33 mouse cellular contexts compared by ENCODE assay signal in genomic region chr5:140210417-140211184, GRCm38 (mm10).
A peak's percentile ranks its signal among the peaks of the same experiment; 100 is the strongest.
DNase-seq lines count a peak whose midpoint lies in the region; ATAC-seq and TF ChIP-seq lines count a peak whose summit lies in the region.
"Had no signal": no experiment of that assay in that cellular context is flagged by ENCODE, and none has a peak within 500 bp of the region (broad histone marks: within the 10 kb centered on the region; RNA-seq: fewer than 3 reads in every experiment).

No protein-coding gene starts in this region.

- WGBS in heart, embryonic 12.5 days, result 61% methylated on average over 6 of the region's 6 CpGs
- 44% methylated on average over 6 of the region's 6 CpGs for WGBS in spleen, adult 2 months

- no peak for TF ChIP-seq POLR2A in spleen, adult 2 months (IDR thresholded peaks at IDR 0.05; ENCODE audit: low read depth, low read length)

- no peaks in the 10 kb centered on the region for H3K9me3 ChIP-seq in heart, embryonic 12.5 days (replicated peaks)
- H3K9me3 ChIP-seq: embryonic facial prominence, embryonic 12.5 days; heart, embryonic 13.5 days; hindbrain, embryonic 12.5 days; intestine, embryonic 15.5 days; liver, embryonic 13.5 days; midbrain, embryonic 12.5 days had no signal

- H3K4me1 ChIP-seq in heart, embryonic 12.5 days (replicated peaks), result peaks cover 35% of the 10 kb centered on the region
- H3K4me1 ChIP-seq in spleen, adult 2 months (ENCODE audit: control insufficient read depth, insufficient read depth, insufficient read length), result peaks cover 23% of the 10 kb centered on the region

- DNase-seq in heart, adult 11 months, result peak; percentile 81
- no peak for DNase-seq in spleen, adult 2 months (ENCODE audit: low read depth in 1 of 2, low spot score in 2 of 2)
- DNase-seq in spleen, postnatal 4 days (ENCODE audit: low spot score in 2 of 2), result no peak
- peak; percentile 49 for DNase-seq in naive thymus-derived CD4-positive, alpha-beta T cell, adult 2 months (ENCODE audit: low read depth)
- no peak for DNase-seq in lung, postnatal 36 days
- no peak for DNase-seq in lung, postnatal 14 days
- DNase-seq in cerebellum, adult 8-10 months, result no peak
- DNase-seq: adrenal gland, adult 8-10 months; cerebellum, adult 9-10 months; cerebellum, postnatal 36 days; embryo, embryonic 11 days; gastrocnemius, postnatal 25 days; heart, adult 18-20 months; heart, postnatal 36 days; kidney, adult 2 months; kidney, postnatal 36 days; left cerebral cortex, postnatal 4 days; liver, embryonic 13.5 days; lung, adult 2 months; lung, postnatal 10 days; retina, postnatal 1 day; right cerebral cortex, postnatal 25 days had no signal

- ATAC-seq in heart, embryonic 12.5 days (ENCODE audit: insufficient number of reproducible peaks, low FRiP score), result no peak
- ATAC-seq: activated CD4-positive, CD25-positive, alpha-beta regulatory T cell, adult 4 months; forebrain, embryonic 14.5 days; hindbrain, postnatal 0 days; intestine, embryonic 15.5 days had no signal

- no peak overlapping the region for H3K27ac ChIP-seq in heart, embryonic 12.5 days (ENCODE audit: poor library complexity, severe bottlenecking)
- H3K27ac ChIP-seq in spleen, adult 2 months (ENCODE audit: insufficient read depth, low read length), result peak overlapping the region; percentile 52; the same call in 1 of the 2 replicates
- H3K27ac ChIP-seq: embryonic facial prominence, embryonic 12.5 days; heart, embryonic 13.5 days; hindbrain, embryonic 12.5 days; hindbrain, postnatal 0 days; intestine, embryonic 15.5 days; layer of hippocampus, adult 2 months; liver, embryonic 13.5 days; midbrain, embryonic 12.5 days; stomach, postnatal 0 days had no signal

- no peak for TF ChIP-seq CTCF in spleen, adult 2 months (IDR thresholded peaks at IDR 0.05; ENCODE audit: extremely low read depth, insufficient read depth, insufficient read length, insufficient replicate concordance)

- no peaks in the 10 kb centered on the region; the same call in 1 of the 2 replicates for H3K27me3 ChIP-seq in heart, embryonic 12.5 days (replicated peaks)
- H3K27me3 ChIP-seq in spleen, adult 2 months (ENCODE audit: control insufficient read depth, insufficient read depth, low read length), result no peaks in the 10 kb centered on the region
- H3K27me3 ChIP-seq: embryonic facial prominence, embryonic 12.5 days; hindbrain, embryonic 12.5 days; intestine, embryonic 15.5 days; liver, embryonic 13.5 days; midbrain, embryonic 12.5 days had no signal

- H3K36me3 ChIP-seq in heart, embryonic 12.5 days, result no peaks in the 10 kb centered on the region
- no peaks in the 10 kb centered on the region for H3K36me3 ChIP-seq in spleen, adult 2 months (ENCODE audit: control insufficient read depth, insufficient read depth, low read length)
- H3K36me3 ChIP-seq: embryonic facial prominence, embryonic 12.5 days; heart, embryonic 13.5 days; hindbrain, embryonic 12.5 days; intestine, embryonic 15.5 days; midbrain, embryonic 12.5 days had no signal

- no peak overlapping the region for H3K4me3 ChIP-seq in heart, embryonic 12.5 days
- no peak overlapping the region for H3K4me3 ChIP-seq in spleen, adult 2 months (ENCODE audit: extremely low read depth, insufficient read depth, insufficient read length)
- H3K4me3 ChIP-seq: embryonic facial prominence, embryonic 12.5 days; heart, embryonic 13.5 days; hindbrain, embryonic 12.5 days; intestine, embryonic 15.5 days; layer of hippocampus, adult 2 months; liver, embryonic 13.5 days; midbrain, embryonic 12.5 days had no signal

- H3K4me2 ChIP-seq in heart, embryonic 12.5 days, result no peak overlapping the region
- H3K4me2 ChIP-seq: embryonic facial prominence, embryonic 12.5 days; heart, embryonic 13.5 days; hindbrain, embryonic 12.5 days; intestine, embryonic 15.5 days; liver, embryonic 13.5 days; midbrain, embryonic 12.5 days had no signal

- no peak overlapping the region for H3K9ac ChIP-seq in heart, embryonic 12.5 days
- H3K9ac ChIP-seq: embryonic facial prominence, embryonic 12.5 days; heart, embryonic 13.5 days; hindbrain, embryonic 12.5 days; intestine, embryonic 15.5 days; liver, embryonic 13.5 days; midbrain, embryonic 12.5 days had no signal

Comparison
In these comparisons a context has a peak if more than half of its experiments do, and no peak if none do; other contexts are left out.
1. DNase-seq: peak in heart, adult 11 months (single experiment) and naive thymus-derived CD4-positive, alpha-beta T cell, adult 2 months (single experiment); none in spleen, adult 2 months (0 of 2), spleen, postnatal 4 days (0 of 2), lung, postnatal 36 days (single experiment), lung, postnatal 14 days (single experiment) and cerebellum, adult 8-10 months (single experiment).